Mouse (Mus musculus): ENCODE results near the gene Peli2.

DNA sequence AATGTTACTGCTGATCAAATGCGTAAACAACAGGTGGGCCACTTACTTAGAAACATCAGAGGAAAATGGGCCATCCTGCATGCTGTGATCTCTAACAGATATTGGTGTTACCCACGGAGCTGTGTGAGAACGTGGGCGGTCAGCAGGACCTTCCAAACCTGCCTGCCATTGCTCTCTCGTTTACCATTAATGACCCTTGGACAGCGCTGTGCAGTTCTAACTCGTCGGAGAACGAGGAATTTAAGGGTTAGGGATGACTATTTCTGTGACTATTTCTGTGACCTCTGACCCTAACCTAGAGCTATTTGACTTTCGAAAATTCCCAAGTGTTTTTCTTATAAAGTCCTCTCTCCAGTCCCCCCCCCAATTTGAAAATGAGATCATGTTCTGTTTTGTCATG, 22.1 kb downstream of the Peli2 start:
- TF ChIP-seq CTCF (IDR thresholded peaks at IDR 0.05; ENCODE audit: insufficient read depth, low read length) = no peak
- no peak for TF ChIP-seq POLR2A (IDR thresholded peaks at IDR 0.05; ENCODE audit: borderline replicate concordance, extremely low read depth, low read depth, low read length)
